13 mouse cellular contexts compared by ENCODE assay signal in genomic region chr1:155071287-155071876, GRCm38 (mm10). TPM values are rescaled to one million over a fixed set of nuclear protein-coding genes. Genes with fewer than 3 reads are reported as not detected.
DNase-seq lines count a peak whose midpoint lies in the region; ATAC-seq and TF ChIP-seq lines count a peak whose summit lies in the region.
"Had no signal": no experiment of that assay in that cellular context is flagged by ENCODE, and none has a peak within 500 bp of the region (broad histone marks: within the 10 kb centered on the region; RNA-seq: fewer than 3 reads in every experiment).

No protein-coding gene starts in this region.

- intact Hi-C loops in gastrocnemius, postnatal 14 days (cut with DNase I; ENCODE audit: low total_unique reads), result no loop called here

- H3K4me3 ChIP-seq in intestine, embryonic 15.5 days (replicated peaks), result no peak overlapping the region
- no peak overlapping the region for H3K4me3 ChIP-seq in intestine, postnatal 0 days (ENCODE audit: low read depth, low read length)
- H3K4me3 ChIP-seq in MEL (ENCODE audit: control insufficient read depth in 1 of 2, insufficient read depth in 1 of 2, low read depth in 2 of 2, low read length in 2 of 2), result no peak overlapping the region
- H3K4me3 ChIP-seq in embryonic facial prominence, embryonic 14.5 days (ENCODE audit: low read depth, low read length), result no peak overlapping the region
- no peak overlapping the region for H3K4me3 ChIP-seq in limb, embryonic 13.5 days
- H3K4me3 ChIP-seq: limb, embryonic 12.5 days had no signal

- peak; percentile 21; the same call in 1 of the 2 replicates for ATAC-seq in intestine, embryonic 15.5 days
- no peak for ATAC-seq in intestine, postnatal 0 days
- ATAC-seq in embryonic facial prominence, embryonic 14.5 days (ENCODE audit: low read depth), result peak; percentile 64
- ATAC-seq in limb, embryonic 13.5 days (ENCODE audit: low FRiP score, low read depth), result peak; percentile 57; the same call in 1 of the 2 replicates
- ATAC-seq in megakaryocyte progenitor cell, adult 5-6 weeks (replicated peaks; ENCODE audit: poor library complexity), result no peak

- TF ChIP-seq POLR2A in MEL (IDR thresholded peaks at IDR 0.05; ENCODE audit: control insufficient read depth in 1 of 2, insufficient read depth in 1 of 2, low read depth in 1 of 2, low read length in 2 of 2, poor library complexity in 1 of 2), result no peak

- H3K4me2 ChIP-seq in intestine, embryonic 15.5 days (replicated peaks), result no peak overlapping the region
- H3K4me2 ChIP-seq in intestine, postnatal 0 days (replicated peaks; ENCODE audit: low read depth), result no peak overlapping the region
- no peak overlapping the region for H3K4me2 ChIP-seq in embryonic facial prominence, embryonic 14.5 days (ENCODE audit: low read depth, low read length)
- no peak overlapping the region for H3K4me2 ChIP-seq in limb, embryonic 13.5 days (replicated peaks)
- H3K4me2 ChIP-seq: limb, embryonic 12.5 days had no signal

- WGBS in intestine, embryonic 15.5 days, result 29% methylated on average over 7 of the region's 7 CpGs
- WGBS in intestine, postnatal 0 days, result 35% methylated on average over 7 of the region's 7 CpGs
- 31% methylated on average over 7 of the region's 7 CpGs for WGBS in embryonic facial prominence, embryonic 14.5 days
- WGBS in limb, embryonic 13.5 days, result 22% methylated on average over 7 of the region's 7 CpGs

- no peak for TF ChIP-seq CTCF in intestine, postnatal 0 days (IDR thresholded peaks at IDR 0.05; ENCODE audit: low read depth)
- no peak for TF ChIP-seq CTCF in MEL (IDR thresholded peaks at IDR 0.05 in 2 of 3, conservative IDR thresholded peaks at IDR 0.05 in 1 of 3; ENCODE audit: control insufficient read depth in 1 of 3, insufficient read depth in 1 of 3, low read depth in 2 of 3, low read length in 3 of 3, poor library complexity in 1 of 3, severe bottlenecking in 1 of 3)

- H3K27me3 ChIP-seq in intestine, embryonic 15.5 days (replicated peaks), result no peaks in the 10 kb centered on the region
- no peaks in the 10 kb centered on the region for H3K27me3 ChIP-seq in intestine, postnatal 0 days (replicated peaks; ENCODE audit: control insufficient read depth, insufficient read depth, low read length)
- no peaks in the 10 kb centered on the region for H3K27me3 ChIP-seq in MEL (ENCODE audit: control insufficient read depth in 1 of 2, insufficient read depth in 2 of 2, low read length in 2 of 2)
- H3K27me3 ChIP-seq in embryonic facial prominence, embryonic 14.5 days (replicated peaks; ENCODE audit: control insufficient read depth, insufficient read depth, low read length), result no peaks in the 10 kb centered on the region
- H3K27me3 ChIP-seq in limb, embryonic 13.5 days, result no peaks in the 10 kb centered on the region
- H3K27me3 ChIP-seq: limb, embryonic 12.5 days had no signal

- peaks cover 27% of the 10 kb centered on the region; the same call in 1 of the 2 replicates for H3K4me1 ChIP-seq in intestine, embryonic 15.5 days (replicated peaks)
- peaks cover 19% of the 10 kb centered on the region for H3K4me1 ChIP-seq in intestine, postnatal 0 days (replicated peaks; ENCODE audit: control insufficient read depth, insufficient read depth, low read length)
- H3K4me1 ChIP-seq in MEL (ENCODE audit: control insufficient read depth in 1 of 2, insufficient read depth in 2 of 2, low read length in 2 of 2), result peaks cover 20 to 31% of the 10 kb centered on the region in 2 experiments
- H3K4me1 ChIP-seq in embryonic facial prominence, embryonic 14.5 days (ENCODE audit: control insufficient read depth, insufficient read depth, low read length), result peaks cover 18% of the 10 kb centered on the region
- H3K4me1 ChIP-seq in limb, embryonic 13.5 days, result peaks cover 41% of the 10 kb centered on the region

- TF ChIP-seq RAD21 in MEL (IDR thresholded peaks at IDR 0.05; ENCODE audit: low read depth, low read length), result no peak

- no peaks in the 10 kb centered on the region for H3K36me3 ChIP-seq in intestine, embryonic 15.5 days
- H3K36me3 ChIP-seq in intestine, postnatal 0 days (ENCODE audit: control insufficient read depth, insufficient read depth), result no peaks in the 10 kb centered on the region
- peaks cover 0 to 13% of the 10 kb centered on the region in 2 experiments; a peak in 2 of 4 replicates for H3K36me3 ChIP-seq in MEL (ENCODE audit: control insufficient read depth in 1 of 2, insufficient read depth in 2 of 2, low read length in 2 of 2)
- H3K36me3 ChIP-seq in embryonic facial prominence, embryonic 14.5 days (ENCODE audit: control insufficient read depth, insufficient read depth, low read length), result no peaks in the 10 kb centered on the region
- no peaks in the 10 kb centered on the region for H3K36me3 ChIP-seq in limb, embryonic 13.5 days
- H3K36me3 ChIP-seq: limb, embryonic 12.5 days had no signal

- no peak overlapping the region for H3K27ac ChIP-seq in intestine, embryonic 15.5 days
- H3K27ac ChIP-seq in intestine, postnatal 0 days (ENCODE audit: low read depth, low read length), result no peak overlapping the region
- H3K27ac ChIP-seq in MEL (ENCODE audit: control insufficient read depth, low read depth, low read length), result peak overlapping the region; percentile 49; the same call in 1 of the 2 replicates
- H3K27ac ChIP-seq in embryonic facial prominence, embryonic 14.5 days (replicated peaks; ENCODE audit: low read depth, low read length), result no peak overlapping the region
- H3K27ac ChIP-seq in limb, embryonic 13.5 days, result no peak overlapping the region
- H3K27ac ChIP-seq: limb, embryonic 12.5 days had no signal

- no peak for DNase-seq in MEL (ENCODE audit: low read depth, low spot score)
- DNase-seq in embryonic facial prominence, embryonic 14.5 days (ENCODE audit: low spot score), result peak; percentile 68
- no peak for DNase-seq in gastrocnemius, postnatal 14 days
- no peak for DNase-seq in kidney, adult 9 months
- DNase-seq: adrenal gland, postnatal 10 days; heart, adult 18-20 months; right cerebral cortex, postnatal 4 days; thymus, postnatal 25 days had no signal

- no peak for TF ChIP-seq EP300 in MEL (IDR thresholded peaks at IDR 0.05; ENCODE audit: low read depth in 1 of 2, low read length in 2 of 2)

- no peaks in the 10 kb centered on the region for H3K9me3 ChIP-seq in intestine, embryonic 15.5 days
- H3K9me3 ChIP-seq in intestine, postnatal 0 days (ENCODE audit: control insufficient read depth), result no peaks in the 10 kb centered on the region
- H3K9me3 ChIP-seq in MEL (replicated peaks; ENCODE audit: insufficient read depth, low read length), result no peaks in the 10 kb centered on the region
- no peaks in the 10 kb centered on the region for H3K9me3 ChIP-seq in embryonic facial prominence, embryonic 14.5 days (ENCODE audit: control insufficient read depth, low read length)
- no peaks in the 10 kb centered on the region for H3K9me3 ChIP-seq in limb, embryonic 13.5 days

- no peaks in the 10 kb centered on the region for H3K79me2 ChIP-seq in MEL (ENCODE audit: control insufficient read depth, insufficient read depth, low read length, poor library complexity)

- no peak overlapping the region for H3K9ac ChIP-seq in intestine, embryonic 15.5 days
- H3K9ac ChIP-seq in intestine, postnatal 0 days (ENCODE audit: low read depth, low read length), result no peak overlapping the region
- no peak overlapping the region for H3K9ac ChIP-seq in MEL (ENCODE audit: control insufficient read depth, low read depth, low read length, poor library complexity, severe bottlenecking)
- no peak overlapping the region for H3K9ac ChIP-seq in embryonic facial prominence, embryonic 14.5 days (ENCODE audit: low read depth, low read length)
- no peak overlapping the region for H3K9ac ChIP-seq in limb, embryonic 13.5 days
- H3K9ac ChIP-seq: limb, embryonic 12.5 days had no signal

TF ChIP-seq in MEL, 35 proteins besides CTCF, POLR2A, EP300 and RAD21:
- TF ChIP-seq RCOR1 (IDR thresholded peaks at IDR 0.05; ENCODE audit: low read depth, low read length), result no peak
- TF ChIP-seq ZMIZ1 (IDR thresholded peaks at IDR 0.05; ENCODE audit: low read depth, low read length), result no peak
- no peak for TF ChIP-seq MXI1 (IDR thresholded peaks at IDR 0.05; ENCODE audit: low read depth, low read length)
- no peak for TF ChIP-seq CHD1 (IDR thresholded peaks at IDR 0.05; ENCODE audit: low read depth, low read length)
- no peak for TF ChIP-seq ZNF384 (IDR thresholded peaks at IDR 0.05; ENCODE audit: low read depth, low read length)
- no peak for TF ChIP-seq ETS1 (IDR thresholded peaks at IDR 0.05; ENCODE audit: low read depth, low read length)
- TF ChIP-seq JUND (IDR thresholded peaks at IDR 0.05; ENCODE audit: low read depth, low read length), result no peak
- no peak for TF ChIP-seq HCFC1 (IDR thresholded peaks at IDR 0.05; ENCODE audit: low read depth, low read length)
- TF ChIP-seq USF1 (IDR thresholded peaks at IDR 0.05; ENCODE audit: low read depth, low read length), result no peak
- no peak for TF ChIP-seq MYB (IDR thresholded peaks at IDR 0.05; ENCODE audit: low read depth, low read length)
- no peak for TF ChIP-seq MEF2A (IDR thresholded peaks at IDR 0.05; ENCODE audit: extremely low read depth, insufficient replicate concordance, low read depth, low read length, poor library complexity, severe bottlenecking)
- TF ChIP-seq SMC3 (IDR thresholded peaks at IDR 0.05; ENCODE audit: low read depth, low read length), result no peak
- TF ChIP-seq POLR2AphosphoS5 (IDR thresholded peaks at IDR 0.05; ENCODE audit: borderline replicate concordance, low read depth, low read length), result no peak
- no peak for TF ChIP-seq TCF12 (IDR thresholded peaks at IDR 0.05; ENCODE audit: low read depth, low read length)
- no peak for TF ChIP-seq E2F4 (IDR thresholded peaks at IDR 0.05; ENCODE audit: borderline replicate concordance, low read depth, low read length)
- no peak for TF ChIP-seq TAL1 (IDR thresholded peaks at IDR 0.05; ENCODE audit: low read length)
- TF ChIP-seq GATA1 (IDR thresholded peaks at IDR 0.05; ENCODE audit: low read depth, low read length), result no peak
TF ChIP-seq in MEL: peak in this region for 0.

RNA-seq across cellular contexts. Expression of gene Ier5, which starts 28.1 kb away (rescaled TPM):
- 3.8 and 4.8 TPM in 2 replicates for polyA plus RNA-seq in intestine, embryonic 15.5 days (2015; fragmentation: Nextera tagmentation; extraction: Ambion mirVana)
- polyA plus RNA-seq in intestine, postnatal 0 days (2015; fragmentation: Nextera tagmentation; extraction: Ambion mirVana), result 6.1 and 6.8 TPM in 2 replicates
- 7.2 and 7.5 TPM in 2 replicates for total RNA-seq in MEL (2012; rRNA removed)
- polyA plus RNA-seq in MEL (2012; ENCODE audit: insufficient read depth in 1 of 2, insufficient read length in 2 of 2, low read depth in 1 of 2, low replicate concordance in 2 of 2, missing spikeins in 1 of 2), result 1 to 10 TPM in 1 of 2 experiments, not detected in 1; 7.4 TPM
- polyA plus RNA-seq in embryonic facial prominence, embryonic 14.5 days (2014; fragmentation: Nextera tagmentation; extraction: Ambion mirVana), result 9.9 and 11.0 TPM in 2 replicates
- 5.8 and 6.0 TPM in 2 replicates for polyA plus RNA-seq in limb, embryonic 13.5 days (2015; fragmentation: Nextera tagmentation; extraction: Ambion mirVana)
- total RNA-seq in megakaryocyte progenitor cell, adult 5-6 weeks (2015), result 6.8 and 12.1 TPM in 2 replicates
- total RNA-seq in megakaryocyte progenitor cell, adult 5-6 weeks (2017), result 5.1 and 5.7 TPM in 2 replicates
- 1 to 10 TPM; 4.6 to 6.4 TPM for total RNA-seq in gastrocnemius, postnatal 14 days (2021)

Comparison
In these comparisons a context has a peak if more than half of its experiments do, and no peak if none do; other contexts are left out.
1. ATAC-seq: peak in intestine, embryonic 15.5 days (single experiment), embryonic facial prominence, embryonic 14.5 days (single experiment) and limb, embryonic 13.5 days (single experiment); none in intestine, postnatal 0 days (single experiment) and megakaryocyte progenitor cell, adult 5-6 weeks (single experiment).